Mouse (Mus musculus) hematopoietic stem cell, adult 5-6 weeks (primary cell): ENCODE results near the gene Mtmr12. TPM values are rescaled to one million over a fixed set of nuclear protein-coding genes. Genes with fewer than 3 reads are reported as not detected.

Experiments used
- ATAC-seq, 2 experiments: fragments of 125-278 bp in 1 of 2; replicated peaks in 1 of 2; 2 replicates each; pipeline ENCODE4 v1.8.0; 2016 to 2017; ENCODE audit warnings: inconsistent platforms in 2 of 2, mild to moderate bottlenecking in 2 of 2, moderate number of reproducible peaks in 2 of 2, low read depth in 1 of 2, moderate TSS enrichment in 1 of 2; ENCODE audit not compliant: low FRiP score in 2 of 2, poor library complexity in 2 of 2, severe bottlenecking in 2 of 2, insufficient read depth in 1 of 2, low TSS enrichment in 1 of 2
- total RNA-seq: library from RNA; stranded (forward); fragments of 172-1452, 232-1000 nt; gene quantifications from 2 replicates; pipeline ENCODE4 v1.2.3, GENCODE M21; 2017

The Mtmr12 gene
- total RNA-seq, 1 experiment from 2014 or later, result 22.9 TPM

GRCm38 (mm10) chr15:12291757-12292156, 86.9 kb downstream of the Mtmr12 start:
- ATAC-seq, result no peak

- ATAC-seq, result 0 out of 4 replicates have a peak, but pooled peaks of 1 of the 2 experiments have one; percentile 22
These were observed 91.4 kb downstream of the Mtmr12 start for GRCm38 (mm10) chr15:12296228-12296627.

GRCm38 (mm10) chr15:12298231-12298737, 93.5 kb downstream of the Mtmr12 start:
- ATAC-seq, result no peak

- ATAC-seq, result no peak
These were observed 96.9 kb downstream of the Mtmr12 start for GRCm38 (mm10) chr15:12301771-12302170.

- peak; percentile 40 to 42 for ATAC-seq
These were observed 101.6 kb downstream of the Mtmr12 start for GRCm38 (mm10) chr15:12306188-12307071.

GRCm38 (mm10) chr15:12307114-12307513, 102.3 kb downstream of the Mtmr12 start:
- no peak for ATAC-seq

- no peak for ATAC-seq
These were observed 103.7 kb downstream of the Mtmr12 start for GRCm38 (mm10) chr15:12308539-12308938.

GRCm38 (mm10) chr15:12310676-12311075, 105.8 kb downstream of the Mtmr12 start:
- ATAC-seq, result no peak; a peak in 1 of 4 replicates

GRCm38 (mm10) chr15:12311465-12311864, 106.6 kb downstream of the Mtmr12 start:
- ATAC-seq, result no peak

GRCm38 (mm10) chr15:12313255-12313654, 108.4 kb downstream of the Mtmr12 start:
- ATAC-seq, result no peak

GRCm38 (mm10) chr15:12314584-12314983, 109.8 kb downstream of the Mtmr12 start:
- ATAC-seq, result no peak

GRCm38 (mm10) chr15:12315996-12316395, 111.2 kb downstream of the Mtmr12 start:
- ATAC-seq, result no peak

- no peak for ATAC-seq
These were observed 112.5 kb downstream of the Mtmr12 start for GRCm38 (mm10) chr15:12317290-12317689.

- no peak for ATAC-seq
These were observed 113.6 kb downstream of the Mtmr12 start for GRCm38 (mm10) chr15:12318451-12318850.

- ATAC-seq, result no peak
These were observed 115.1 kb downstream of the Mtmr12 start for GRCm38 (mm10) chr15:12319889-12320288.

- peak; percentile 6 to 29; a peak in 3 of 4 replicates for ATAC-seq
These were observed 115.7 kb downstream of the Mtmr12 start for GRCm38 (mm10) chr15:12320441-12321090.

- ATAC-seq, result peak; percentile 65 to 78
These were observed 116.4 kb downstream of the Mtmr12 start, which contains the start of gene Golph3 for GRCm38 (mm10) chr15:12321091-12321787. Gene Golph3 (plus strand): TSS chr15:12321450.
